Mouse (Mus musculus): ENCODE measurements at regions not wholly inside any gene's neighbourhood (a gene's known extent, or its start where the extent isn't known, plus 50 kb on each side); places are given as distances from the start of the nearest gene placed in this dataset.

- in situ Hi-C loops (cut with MseI, MboI): no loop called here
Observed at GRCm38 (mm10) chr7:124855056-124855455, 589.4 kb upstream of the Kdm8 start.

GRCm38 (mm10) chr7:124857106-124857505 is 587.4 kb upstream of the Kdm8 start:
- in situ Hi-C loops (cut with MseI, MboI): no loop called here

GRCm38 (mm10) chr7:124861397-124861796 is 583.1 kb upstream of the Kdm8 start:
- in situ Hi-C loops (cut with MseI, MboI): no loop called here

- in situ Hi-C loops (cut with MseI, MboI): no loop called here
Observed at GRCm38 (mm10) chr7:124868133-124868603, 576.3 kb upstream of the Kdm8 start.

- in situ Hi-C loops (cut with MseI, MboI): no loop called here
Observed at GRCm38 (mm10) chr7:124868621-124869020, 575.9 kb upstream of the Kdm8 start.

- in situ Hi-C loops (cut with MseI, MboI): no loop called here
Observed at GRCm38 (mm10) chr7:124880771-124881170, 563.7 kb upstream of the Kdm8 start.

- in situ Hi-C loops (cut with MseI, MboI): no loop called here
Observed at GRCm38 (mm10) chr7:124907233-124907632, 537.2 kb upstream of the Kdm8 start.

- in situ Hi-C loops (cut with MseI, MboI): no loop called here
Observed at GRCm38 (mm10) chr7:124907662-124908296, 536.7 kb upstream of the Kdm8 start.

- in situ Hi-C loops (cut with MseI, MboI): no loop called here
Observed at GRCm38 (mm10) chr7:124914061-124914460, 530.4 kb upstream of the Kdm8 start.

- in situ Hi-C loops (cut with MseI, MboI): no loop called here
Observed at GRCm38 (mm10) chr7:124914479-124914878, 530.0 kb upstream of the Kdm8 start.

- in situ Hi-C loops (cut with MseI, MboI): no loop called here
Observed at GRCm38 (mm10) chr7:124914972-124915371, 529.5 kb upstream of the Kdm8 start.

- in situ Hi-C loops (cut with MseI, MboI): no loop called here
Observed at GRCm38 (mm10) chr7:124915637-124916036, 528.8 kb upstream of the Kdm8 start.

- in situ Hi-C loops (cut with MseI, MboI): no loop called here
Observed at GRCm38 (mm10) chr7:124917606-124918120, 526.8 kb upstream of the Kdm8 start.

GRCm38 (mm10) chr7:124922806-124923205 is 521.7 kb upstream of the Kdm8 start:
- in situ Hi-C loops (cut with MseI, MboI): no loop called here

- in situ Hi-C loops (cut with MseI, MboI): no loop called here
Observed at GRCm38 (mm10) chr7:124933573-124933972, 510.9 kb upstream of the Kdm8 start.

GRCm38 (mm10) chr7:124939357-124939756 is 505.1 kb upstream of the Kdm8 start:
- in situ Hi-C loops (cut with MseI, MboI): no loop called here

GRCm38 (mm10) chr7:124941527-124941926 is 502.9 kb upstream of the Kdm8 start:
- in situ Hi-C loops (cut with MseI, MboI): no loop called here

GRCm38 (mm10) chr7:124946424-124946823 is 498.1 kb upstream of the Kdm8 start:
- in situ Hi-C loops (cut with MseI, MboI): no loop called here

GRCm38 (mm10) chr7:124957329-124957728 is 487.1 kb upstream of the Kdm8 start:
- in situ Hi-C loops (cut with MseI, MboI): no loop called here

GRCm38 (mm10) chr7:124974870-124975488 is 469.5 kb upstream of the Kdm8 start:
- in situ Hi-C loops (cut with MseI, MboI): no loop called here

GRCm38 (mm10) chr7:124989456-124989855 is 455.0 kb upstream of the Kdm8 start:
- in situ Hi-C loops (cut with MseI, MboI): no loop called here

GRCm38 (mm10) chr7:124990695-124991094 is 453.8 kb upstream of the Kdm8 start:
- in situ Hi-C loops (cut with MseI, MboI): no loop called here

GRCm38 (mm10) chr7:124996538-124996937 is 447.9 kb upstream of the Kdm8 start:
- in situ Hi-C loops (cut with MseI, MboI): no loop called here

All from mouse trophoblast stem cell (cell line).